Mouse (Mus musculus) MEL (cell line): ENCODE data around the gene Ccdc183.

Experiments
- CHD1 ChIP-seq: IDR thresholded peaks from 2 replicates; pipeline ENCODE4 v1.6.1; 2012; ENCODE audit warnings: low read depth, mild to moderate bottlenecking, inconsistent platforms, low read length, improper control_type of control experiment
- CHD2 ChIP-seq: IDR thresholded peaks from 2 replicates; pipeline ENCODE4 v1.6.1; 2011; ENCODE audit warnings: low read length, improper control_type of control experiment
- CTCF ChIP-seq, 3 experiments: IDR thresholded peaks in 2 of 3; conservative IDR thresholded peaks in 1 of 3; 2 replicates each; pipeline ENCODE4 v1.5.1; 2011 to 2012; ENCODE audit warnings: low read length in 3 of 3, low read depth in 2 of 3, mild to moderate bottlenecking in 2 of 3, improper control_type of control experiment in 1 of 3, inconsistent platforms in 1 of 3, mixed read lengths in 1 of 3, moderate library complexity in 1 of 3; ENCODE audit not compliant: control insufficient read depth in 1 of 3, insufficient read depth in 1 of 3, poor library complexity in 1 of 3, severe bottlenecking in 1 of 3
- EP300 ChIP-seq, 2 experiments: IDR thresholded peaks; 2 replicates each; pipeline ENCODE4 v1.6.1; 2011; ENCODE audit warnings: improper control_type of control experiment in 2 of 2, low read length in 2 of 2, low read depth in 1 of 2, mild to moderate bottlenecking in 1 of 2
- ETS1 ChIP-seq: IDR thresholded peaks from 2 replicates; pipeline ENCODE4 v1.6.1; 2012; ENCODE audit warnings: low read depth, mild to moderate bottlenecking, inconsistent platforms, low read length, improper control_type of control experiment, moderate library complexity
- JUND ChIP-seq: IDR thresholded peaks from 2 replicates; pipeline ENCODE4 v1.6.1; 2011; ENCODE audit warnings: low read depth, mild to moderate bottlenecking, improper control_type of control experiment, low read length
- MAFK ChIP-seq: IDR thresholded peaks from 2 replicates; pipeline ENCODE4 v1.6.1; 2011; ENCODE audit warnings: low read depth, mild to moderate bottlenecking, low read length, improper control_type of control experiment, borderline replicate concordance
- POLR2A ChIP-seq, 2 experiments: IDR thresholded peaks; 2 replicates each; pipeline ENCODE4 v1.6.1; 2011 to 2012; ENCODE audit warnings: low read length in 2 of 2, mild to moderate bottlenecking in 2 of 2, control low read depth in 1 of 2, improper control_type of control experiment in 1 of 2, low read depth in 1 of 2, moderate library complexity in 1 of 2; ENCODE audit not compliant: control insufficient read depth in 1 of 2, insufficient read depth in 1 of 2, poor library complexity in 1 of 2
- TBP ChIP-seq: IDR thresholded peaks from 2 replicates; pipeline ENCODE4 v1.8.0; 2011; ENCODE audit warnings: low read depth, low read length, improper control_type of control experiment
- USF2 ChIP-seq, 2 experiments: IDR thresholded peaks; 2 replicates each; pipeline ENCODE4 v1.6.1; 2011 to 2012; ENCODE audit warnings: improper control_type of control experiment in 2 of 2, low read length in 2 of 2, borderline replicate concordance in 1 of 2, inconsistent platforms in 1 of 2, low read depth in 1 of 2, mild to moderate bottlenecking in 1 of 2; ENCODE audit not compliant: insufficient read depth in 1 of 2
- ZC3H11A ChIP-seq: IDR thresholded peaks from 2 replicates; pipeline ENCODE4 v1.6.1; 2012; ENCODE audit warnings: low read depth, mild to moderate bottlenecking, inconsistent platforms, low read length, improper control_type of control experiment
- ZMIZ1 ChIP-seq: IDR thresholded peaks from 2 replicates; pipeline ENCODE4 v1.6.1; 2012; ENCODE audit warnings: low read depth, mild to moderate bottlenecking, inconsistent platforms, low read length, improper control_type of control experiment, moderate library complexity

DNA sequence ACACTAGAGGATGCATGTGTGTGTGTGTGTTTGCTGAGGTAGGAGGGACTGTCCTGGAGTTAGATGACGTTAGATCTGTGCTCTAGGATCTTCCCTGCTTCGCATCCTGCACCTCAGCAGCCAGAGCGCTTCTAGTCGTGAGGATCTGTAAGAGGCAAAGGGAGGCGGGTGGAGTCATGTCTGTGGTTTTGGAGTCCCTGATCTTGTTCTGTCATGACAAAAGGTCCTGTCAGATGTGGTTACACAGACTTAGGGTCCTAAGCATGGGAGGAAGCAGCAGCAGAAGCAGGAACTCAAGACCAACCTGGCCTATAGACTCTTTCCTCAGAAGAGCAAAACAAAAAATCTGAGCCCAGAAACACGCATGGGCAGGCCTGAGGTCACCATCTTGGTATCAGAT, 2.9 kb upstream of the Ccdc183 start:
- TF ChIP-seq CTCF (IDR thresholded peaks at IDR 0.05 in 2 of 3, conservative IDR thresholded peaks at IDR 0.05 in 1 of 3; ENCODE audit: control insufficient read depth in 1 of 3, insufficient read depth in 1 of 3, low read depth in 2 of 3, low read length in 3 of 3, poor library complexity in 1 of 3, severe bottlenecking in 1 of 3), result no peak
- TF ChIP-seq MAFK, result no peak
- no peak for TF ChIP-seq POLR2A (IDR thresholded peaks at IDR 0.05; ENCODE audit: control insufficient read depth in 1 of 2, insufficient read depth in 1 of 2, low read depth in 1 of 2, low read length in 2 of 2, poor library complexity in 1 of 2)
- TF ChIP-seq ZC3H11A, result no peak
- no peak for TF ChIP-seq CHD2
- TF ChIP-seq CHD1, result no peak
- TF ChIP-seq ZMIZ1, result no peak
- TF ChIP-seq JUND, result no peak
- no peak for TF ChIP-seq ETS1
- no peak for TF ChIP-seq TBP
- TF ChIP-seq EP300 (IDR thresholded peaks at IDR 0.05; ENCODE audit: low read depth in 1 of 2, low read length in 2 of 2), result no peak
- TF ChIP-seq USF2 (IDR thresholded peaks at IDR 0.05; ENCODE audit: borderline replicate concordance in 1 of 2, insufficient read depth in 1 of 2, low read depth in 1 of 2, low read length in 2 of 2), result no peak
